Mouse (Mus musculus) gastrocnemius, postnatal 4 days (tissue): ENCODE results near the gene Arhgef5. TPM values are rescaled to one million over a fixed set of nuclear protein-coding genes. Genes with fewer than 3 reads are reported as not detected.

Source experiments
- DNase-seq, 2 experiments: peaks; one replicate each; pipeline ENCODE4 v3.0.0; 2021 to 2022; ENCODE audit warnings: low spot score in 2 of 2, mixed read lengths in 2 of 2
- total RNA-seq, 2 experiments: library from RNA; stranded (reverse); gene quantifications; 2 replicates each; pipeline ENCODE4 v1.2.3; 2021

Gene Arhgef5
- total RNA-seq, 2 experiments from 2014 or later = 7.9 to 10.3 TPM

DNA sequence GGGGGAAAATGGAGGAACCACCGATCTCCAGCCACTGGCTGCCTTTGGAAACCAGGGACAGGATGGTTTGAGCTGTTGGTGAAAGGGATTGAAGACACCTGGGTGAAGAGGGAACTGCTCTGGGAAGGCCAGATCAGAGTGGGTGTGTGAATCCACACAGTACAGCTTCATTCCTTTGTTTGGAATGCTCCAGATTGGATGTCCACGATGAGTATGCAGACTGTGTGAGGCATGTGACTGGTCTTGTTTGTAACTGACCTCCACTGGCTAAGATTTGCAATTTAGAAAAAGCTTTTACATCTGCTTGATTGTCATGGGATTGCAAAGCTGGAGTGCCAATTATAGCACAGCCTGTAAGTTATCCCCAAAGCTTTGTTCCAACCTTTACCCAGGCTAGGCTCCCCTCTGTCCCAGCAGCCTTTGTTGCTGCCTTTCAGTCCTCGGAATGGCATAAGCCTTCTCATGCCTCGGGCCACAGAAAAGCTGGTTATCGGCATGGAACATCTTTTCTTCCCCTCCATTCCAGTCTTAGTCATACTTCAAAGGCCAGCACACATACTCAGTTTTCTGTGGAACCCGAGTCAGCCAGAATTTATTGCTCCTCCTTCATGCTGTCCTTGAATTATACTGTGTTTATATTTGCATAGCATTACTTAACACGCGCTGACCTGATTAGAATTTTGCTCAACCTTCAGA lies 47.7 kb downstream of the Arhgef5 start:
- no peak for DNase-seq

DNA sequence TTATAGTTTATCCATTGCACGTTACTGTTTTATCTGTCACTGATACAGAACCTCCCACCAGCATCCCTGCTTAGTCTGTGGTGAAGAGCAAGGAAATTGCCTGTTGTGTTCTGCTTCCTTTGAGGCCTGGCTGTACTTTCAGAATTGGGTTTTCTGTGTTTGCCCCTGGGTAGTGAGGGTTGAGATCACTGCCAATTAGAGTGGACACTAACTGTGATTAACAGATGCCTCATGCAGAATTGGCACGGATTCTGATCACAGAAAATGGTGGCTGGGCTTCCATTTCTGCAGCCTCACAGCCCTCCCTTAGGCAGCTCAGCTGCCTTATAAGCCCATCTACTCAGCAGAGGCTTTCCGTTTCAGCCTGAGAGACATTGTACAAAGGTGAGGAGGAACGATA lies 68.1 kb downstream of the Arhgef5 start:
- DNase-seq = no peak

DNA sequence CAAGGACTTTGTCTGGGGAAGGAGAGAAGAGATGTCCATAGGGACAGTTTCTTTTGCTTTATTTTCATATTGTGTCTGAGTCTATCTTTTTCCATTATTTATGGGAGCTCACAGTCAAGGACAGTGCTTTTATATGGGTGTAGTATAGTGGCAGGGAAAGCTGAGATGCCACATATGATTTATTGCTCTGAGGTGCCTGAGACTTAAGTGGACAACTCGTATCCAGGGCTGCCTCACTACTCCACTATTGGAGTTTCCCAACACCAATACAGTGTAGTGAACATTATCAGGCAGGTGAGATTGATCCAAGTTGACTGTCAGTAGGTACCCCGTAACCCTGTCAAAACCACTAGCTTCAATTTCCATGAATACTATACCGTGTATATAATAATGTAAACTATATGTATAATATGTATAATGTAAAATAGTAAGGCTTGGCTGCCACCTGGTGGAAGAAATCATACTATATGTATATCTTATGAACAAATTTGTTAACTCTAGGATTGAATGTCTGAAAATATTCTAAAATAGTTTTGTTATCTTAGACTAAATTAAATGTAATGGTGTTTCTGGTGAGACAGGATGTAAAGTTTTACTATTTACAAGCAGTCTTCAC lies 70.3 kb downstream of the Arhgef5 start:
- DNase-seq = no peak

DNA sequence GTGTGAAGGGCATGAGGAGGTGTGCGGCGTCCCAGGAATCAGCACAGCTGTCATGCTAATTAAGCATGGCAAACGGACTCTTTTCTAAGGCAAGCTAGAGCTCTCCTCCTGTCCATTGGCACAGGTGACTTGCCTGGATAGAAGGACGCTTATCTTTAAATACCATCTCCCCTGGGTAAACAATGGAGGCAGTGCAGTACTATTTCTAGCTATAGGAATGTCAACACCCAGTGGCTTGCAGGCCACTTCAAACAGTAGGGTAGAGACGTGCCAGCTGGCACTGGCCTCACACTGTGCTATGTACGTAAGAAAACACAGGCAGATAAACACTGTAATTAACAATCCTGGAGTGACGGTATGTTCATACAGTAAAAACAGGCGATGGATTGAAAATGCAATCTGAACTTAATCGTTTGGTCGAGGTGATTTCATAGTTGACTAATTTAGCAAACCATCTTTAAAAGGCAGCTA lies 72.1 kb downstream of the Arhgef5 start:
- DNase-seq = no peak

DNA sequence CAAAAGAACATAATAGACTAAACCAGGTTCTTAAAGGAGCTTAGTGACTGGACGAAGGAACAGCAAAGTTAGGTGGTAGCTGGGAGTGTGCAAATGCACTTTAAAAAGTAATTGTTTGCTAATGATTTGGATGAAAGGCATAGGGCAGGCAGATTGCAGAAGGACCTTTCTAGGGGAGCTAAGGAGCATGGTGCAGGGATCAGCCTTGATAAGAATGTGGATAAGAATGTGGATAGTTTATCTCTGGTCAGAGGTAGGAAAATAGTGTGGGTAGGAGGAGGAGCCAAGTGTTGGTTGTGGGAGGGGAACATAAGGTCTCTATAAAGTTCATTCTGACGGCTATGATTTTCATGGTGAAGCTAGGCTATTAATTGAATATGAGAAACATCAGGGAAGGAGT lies 73.4 kb downstream of the Arhgef5 start:
- DNase-seq = no peak

Other genes with a start within 250 kb of the Arhgef5 start
- not detected for gene Olfr441, start 159.2 kb upstream of the Arhgef5 start, total RNA-seq
- gene Olfr237-ps1, start 119.0 kb upstream of the Arhgef5 start, total RNA-seq = not detected
- gene Olfr437, start 102.3 kb upstream of the Arhgef5 start, total RNA-seq = not detected
- gene Olfr13, start 93.4 kb upstream of the Arhgef5 start, total RNA-seq = not detected
- gene Olfr435, start 68.4 kb upstream of the Arhgef5 start, total RNA-seq = not detected
- gene Olfr434, start 52.6 kb upstream of the Arhgef5 start, total RNA-seq = not detected
- gene Olfr47, start 34.1 kb upstream of the Arhgef5 start, total RNA-seq = not detected
- not detected for gene Nobox, start 44.0 kb downstream of the Arhgef5 start, total RNA-seq